Mouse (Mus musculus): Measurements from ENCODE around the gene Fut8.

- TF ChIP-seq CTCF (IDR thresholded peaks at IDR 0.05; ENCODE audit: extremely low read depth, insufficient read length, insufficient replicate concordance, low read depth, low read length): no peak
- no peak for TF ChIP-seq POLR2A (IDR thresholded peaks at IDR 0.05; ENCODE audit: low read depth, low read length)
These were observed 263.7 kb downstream of the Fut8 start for GRCm38 (mm10) chr12:77501466-77502240.

All from small intestine, adult 2 months (tissue).